Mouse (Mus musculus) ES-Bruce4 (cell line): Measurements from ENCODE around the gene Nolc1. TPM values are rescaled to one million over a fixed set of nuclear protein-coding genes. Genes with fewer than 3 reads are reported as not detected.

Experiments used
- H3K27ac ChIP-seq: 2 replicates; pipeline ENCODE4 v1.5.1; 2012; ENCODE audit warnings: low read length, inconsistent platforms; ENCODE audit not compliant: insufficient read depth
- H3K27me3 ChIP-seq: 2 replicates; pipeline ENCODE4 v1.6.1; 2012; ENCODE audit warnings: mild to moderate bottlenecking, low read length, inconsistent platforms; ENCODE audit not compliant: control insufficient read depth, poor library complexity, insufficient read depth, severe bottlenecking
- H3K36me3 ChIP-seq: 2 replicates; pipeline ENCODE4 v1.6.1; 2012; ENCODE audit warnings: inconsistent platforms, mild to moderate bottlenecking, low read length, moderate library complexity; ENCODE audit not compliant: control insufficient read depth, poor library complexity, insufficient read depth, severe bottlenecking
- H3K4me1 ChIP-seq: one replicate; pipeline ENCODE4 v1.8.1; 2011; ENCODE audit warnings: low read length; ENCODE audit not compliant: control insufficient read depth, insufficient read depth
- H3K4me3 ChIP-seq: 2 replicates; pipeline ENCODE4 v1.5.1; 2011; ENCODE audit warnings: low read depth, mild to moderate bottlenecking, low read length
- H3K9ac ChIP-seq: 2 replicates; pipeline ENCODE4 v1.6.1; 2012; ENCODE audit warnings: low read depth, mild to moderate bottlenecking, inconsistent platforms; ENCODE audit not compliant: poor library complexity, severe bottlenecking
- H3K9me3 ChIP-seq: replicated peaks from 2 replicates; pipeline ENCODE4 v1.6.1; 2012; ENCODE audit warnings: mild to moderate bottlenecking, low read length, inconsistent platforms; ENCODE audit not compliant: control insufficient read depth, poor library complexity, insufficient read depth, severe bottlenecking
- CTCF ChIP-seq: IDR thresholded peaks from one replicate; pipeline ENCODE4 v1.8.1; 2011; ENCODE audit warnings: low read depth, low read length
- EP300 ChIP-seq: IDR thresholded peaks from 2 replicates; pipeline ENCODE4 v1.6.1; 2011; ENCODE audit warnings: low read depth, low read length; ENCODE audit not compliant: insufficient read depth
- POLR2A ChIP-seq: IDR thresholded peaks from one replicate; pipeline ENCODE4 v1.8.1; 2011; ENCODE audit warnings: low read length; ENCODE audit not compliant: insufficient read depth
- polyA plus RNA-seq: library from polyadenylated mRNA; stranded (reverse); fragments of >200 nt; gene quantifications from 2 replicates; pipeline ENCODE4 v1.2.4, GENCODE M21; 2011; ENCODE audit warnings: low read depth; ENCODE audit not compliant: missing spikeins, insufficient read depth, insufficient read length

Gene Nolc1
- polyA plus RNA-seq, 1 experiment = 164 TPM

DNA sequence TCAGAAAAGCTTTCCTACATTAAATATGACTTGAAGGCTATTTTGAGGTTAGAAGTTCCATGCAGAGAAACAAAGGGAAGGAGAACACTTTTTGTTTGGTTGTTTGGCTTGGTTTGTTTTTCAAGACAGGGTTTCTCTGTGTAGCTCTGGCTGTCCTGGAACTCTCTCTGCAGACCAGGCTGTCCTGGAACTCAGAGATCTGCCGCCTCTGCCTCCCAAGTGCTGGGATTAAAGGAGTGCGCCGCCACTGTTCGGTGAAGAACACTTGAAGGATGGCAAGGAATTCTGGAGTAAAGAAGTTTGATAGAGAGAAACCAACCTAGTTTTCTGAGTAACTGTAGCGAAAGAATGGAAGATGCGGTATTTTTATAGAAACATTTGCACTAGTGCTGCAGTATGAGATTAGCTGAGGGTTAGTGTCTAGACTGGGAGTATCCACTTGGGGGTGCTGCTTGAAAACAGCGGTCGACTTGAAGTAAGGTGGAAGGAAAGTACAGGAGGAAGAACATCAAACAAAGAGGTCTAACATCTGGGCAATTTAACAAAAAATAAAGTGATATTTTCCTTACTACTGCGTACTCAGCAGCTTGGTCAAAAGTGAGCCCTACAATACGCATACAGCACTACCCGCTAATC, 19.8 kb upstream of the Nolc1 start:
- Histone ChIP-seq H3K9ac (peak overlapping the region; percentile 96), H3K9me3 (no peaks in the 10 kb centered on the region), H3K27me3 (no peaks in the 10 kb centered on the region), H3K27ac (no peak overlapping the region), H3K4me1 (peaks cover 2% of the 10 kb centered on the region), H3K36me3 (peaks cover under 1% of the 10 kb centered on the region; the same call in 1 of the 2 replicates), H3K4me3 (peak overlapping the region; percentile 39)
- TF ChIP-seq CTCF (no peak), POLR2A (no peak), EP300 (no peak)

DNA sequence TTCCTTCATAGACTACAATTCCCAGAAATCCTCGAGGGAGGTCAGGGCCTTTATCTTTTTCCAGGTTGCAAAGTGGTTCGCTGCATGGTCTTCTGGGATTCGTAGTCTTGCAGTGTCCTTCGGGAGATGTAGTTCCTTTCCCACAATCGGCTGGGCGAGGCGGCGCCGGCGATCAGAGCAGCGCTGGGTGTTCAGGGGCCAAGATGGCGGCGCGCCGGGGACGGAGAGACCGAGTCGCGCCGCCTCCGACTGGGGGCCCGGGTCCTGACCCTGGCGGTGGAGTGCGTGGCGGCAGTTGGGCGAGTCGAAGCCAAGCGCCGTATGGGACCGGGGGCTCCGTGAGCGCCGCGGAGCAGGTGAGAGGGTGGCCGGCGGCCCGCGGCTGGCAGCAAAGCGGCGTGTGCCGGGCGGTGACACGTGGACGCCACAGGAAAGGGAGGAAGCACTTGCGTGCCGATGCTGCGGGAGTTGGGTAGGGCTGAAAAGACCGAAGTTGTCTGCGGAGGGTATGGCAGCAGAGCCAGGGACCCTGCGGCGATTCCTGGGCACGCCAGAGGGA, 19.2 kb upstream of the Nolc1 start:
- peak overlapping the region; percentile 86 for H3K27ac ChIP-seq
- no peak for TF ChIP-seq CTCF
- TF ChIP-seq EP300 = no peak
- TF ChIP-seq POLR2A = no peak
- peak overlapping the region; percentile 96 for H3K9ac ChIP-seq
- no peaks in the 10 kb centered on the region for H3K27me3 ChIP-seq
- H3K4me3 ChIP-seq = peak overlapping the region; percentile 89
- H3K9me3 ChIP-seq = no peaks in the 10 kb centered on the region
- H3K36me3 ChIP-seq = peaks cover 6% of the 10 kb centered on the region
- H3K4me1 ChIP-seq = peaks cover 2% of the 10 kb centered on the region

DNA sequence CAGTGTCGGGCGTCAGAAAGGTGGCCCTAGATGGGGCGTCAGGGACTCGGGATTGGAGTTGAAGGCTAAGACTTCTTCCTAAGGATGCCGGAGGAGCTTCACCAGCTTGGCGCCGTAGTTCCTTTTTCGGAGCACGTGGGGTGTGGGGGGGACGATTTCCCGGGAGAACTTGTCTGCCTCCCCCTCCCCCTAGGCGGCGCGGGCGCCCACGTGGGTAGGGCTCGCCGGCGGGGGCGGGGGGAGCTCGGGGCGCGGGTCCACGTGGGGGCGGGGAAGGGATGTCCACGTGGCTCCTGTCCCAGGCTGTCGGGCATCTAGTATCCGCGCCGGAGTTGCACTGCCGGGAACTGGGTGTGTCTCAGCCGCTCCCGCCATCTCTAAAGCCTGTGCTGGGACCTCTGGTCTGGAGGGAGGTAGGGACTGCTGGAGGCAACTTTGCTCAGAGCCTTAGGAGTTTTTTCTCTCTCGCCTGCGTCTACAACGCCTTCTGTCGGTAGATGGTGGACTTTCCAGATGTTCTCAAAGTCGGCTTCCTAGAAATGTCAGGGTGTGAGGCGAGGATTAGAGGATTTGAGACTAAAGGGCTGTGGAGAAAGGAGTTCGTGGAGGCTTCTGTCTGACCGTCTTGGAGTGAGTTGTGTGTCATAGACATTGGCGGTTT, 18.6 kb upstream of the Nolc1 start:
- Histone ChIP-seq H3K36me3 (peaks cover 13% of the 10 kb centered on the region), H3K9me3 (no peaks in the 10 kb centered on the region), H3K4me3 (peak overlapping the region; percentile 89), H3K4me1 (peaks cover 2% of the 10 kb centered on the region), H3K9ac (peak overlapping the region; percentile 96), H3K27me3 (no peaks in the 10 kb centered on the region), H3K27ac (peak overlapping the region; percentile 86)
- TF ChIP-seq CTCF (no peak), EP300 (no peak), POLR2A (no peak)

DNA sequence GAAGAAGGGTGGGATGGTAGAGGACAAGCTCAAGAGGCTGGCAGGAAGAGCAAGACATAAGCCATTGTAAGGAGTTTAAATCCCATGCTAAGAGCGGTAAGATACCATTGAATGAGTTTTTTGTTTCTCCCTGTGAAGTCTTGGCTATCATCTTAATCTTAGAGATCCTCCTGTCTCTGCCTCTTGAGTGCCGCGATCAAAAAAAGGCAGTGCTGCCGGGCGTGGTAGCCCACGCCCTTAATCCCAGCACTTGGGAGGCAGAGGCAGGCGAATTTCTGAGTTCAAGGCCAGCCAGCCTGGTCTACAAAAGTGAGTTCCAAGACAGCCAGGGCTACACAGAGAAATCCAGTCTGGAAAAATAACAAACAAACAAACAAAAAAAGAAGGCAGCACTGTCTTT, 17.2 kb upstream of the Nolc1 start:
- H3K9ac ChIP-seq = no peak overlapping the region
- peak overlapping the region; percentile 34 for H3K4me3 ChIP-seq
- H3K36me3 ChIP-seq = peaks cover 26% of the 10 kb centered on the region
- TF ChIP-seq CTCF (no peak), POLR2A (no peak), EP300 (no peak)
- H3K9me3 ChIP-seq = no peaks in the 10 kb centered on the region
- H3K27me3 ChIP-seq = no peaks in the 10 kb centered on the region
- peaks cover 2% of the 10 kb centered on the region for H3K4me1 ChIP-seq
- 0 out of 2 replicates have a peak overlapping the region, but pooled peaks have one; percentile 15 for H3K27ac ChIP-seq

DNA sequence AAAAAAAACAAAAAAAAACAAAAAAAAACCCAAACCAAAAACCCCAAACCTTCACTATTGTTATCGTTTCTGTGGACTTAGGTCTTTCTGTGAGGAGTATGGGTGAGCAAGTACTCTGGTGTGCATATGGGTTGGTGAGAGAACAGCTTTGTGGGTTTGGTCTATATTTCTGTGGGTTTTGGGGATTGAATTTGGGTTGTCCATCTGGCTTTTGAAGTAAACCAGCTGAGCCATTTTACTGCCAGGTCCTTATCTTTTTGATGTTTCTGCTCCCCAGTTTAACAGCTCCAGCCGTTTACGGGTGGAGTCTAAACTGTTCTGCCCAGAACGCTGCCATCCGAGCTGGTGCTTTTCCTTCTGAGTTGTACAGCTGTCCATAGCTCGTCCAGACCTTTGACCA, 14.8 kb upstream of the Nolc1 start:
- no peak for TF ChIP-seq EP300
- TF ChIP-seq POLR2A = no peak
- TF ChIP-seq CTCF = no peak
- Histone ChIP-seq H3K36me3 (peaks cover 49% of the 10 kb centered on the region), H3K27ac (no peak overlapping the region), H3K4me1 (peaks cover 2% of the 10 kb centered on the region), H3K9ac (no peak overlapping the region), H3K9me3 (no peaks in the 10 kb centered on the region), H3K4me3 (no peak overlapping the region), H3K27me3 (no peaks in the 10 kb centered on the region)

DNA sequence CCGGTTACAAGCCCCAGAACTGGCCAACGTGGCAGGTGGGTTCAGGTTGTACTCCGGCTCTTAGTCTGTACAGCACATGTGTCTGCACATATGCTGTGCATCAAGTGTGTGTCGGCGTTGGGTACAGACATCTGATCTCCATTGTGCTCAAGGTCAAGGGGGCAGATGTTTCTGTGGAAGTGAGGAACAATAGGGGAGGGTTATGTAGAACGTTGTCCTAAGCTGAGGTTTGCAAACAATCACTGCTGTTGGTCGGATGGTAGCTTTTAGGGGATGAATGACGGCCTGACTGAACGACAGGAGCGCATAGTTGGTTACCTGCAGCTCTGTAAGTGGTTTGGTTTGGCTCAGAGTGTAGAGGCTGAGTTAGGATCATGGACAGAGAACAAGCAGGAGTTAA, 7.6 kb upstream of the Nolc1 start:
- TF ChIP-seq POLR2A (no peak), CTCF (no peak), EP300 (no peak)
- Histone ChIP-seq H3K4me3 (no peak overlapping the region), H3K36me3 (peaks cover 74% of the 10 kb centered on the region), H3K27ac (0 out of 2 replicates have a peak overlapping the region, but pooled peaks have one; percentile 18), H3K9me3 (no peaks in the 10 kb centered on the region), H3K4me1 (peaks cover 2% of the 10 kb centered on the region), H3K27me3 (no peaks in the 10 kb centered on the region), H3K9ac (no peak overlapping the region)
